Mouse (Mus musculus): ENCODE measurements at regions not wholly inside any gene's neighbourhood (a gene's known extent, or its start where the extent isn't known, plus 50 kb on each side); places are given as distances from the start of the nearest gene placed in this dataset.

GRCm38 (mm10) chr10:45763160-45763955, 185.7 kb downstream of the Hace1 start:
- H3K36me3 ChIP-seq (ENCODE audit: insufficient read depth, low read length) = no peaks in the 10 kb centered on the region
- H3K4me3 ChIP-seq (replicated peaks; ENCODE audit: low read depth, low read length) = no peak overlapping the region
- DNase-seq (ENCODE audit: low spot score) = peak; percentile 13
- 75% methylated on average over 10 of the region's 10 CpGs for WGBS
- no peaks in the 10 kb centered on the region for H3K4me1 ChIP-seq (replicated peaks; ENCODE audit: insufficient read depth, low read length)
- no peak overlapping the region for H3K9ac ChIP-seq (ENCODE audit: low read depth, low read length)
- no peak overlapping the region for H3K4me2 ChIP-seq (ENCODE audit: low read length)
- ATAC-seq (replicated peaks; ENCODE audit: low FRiP score, low read depth) = no peak
- no peaks in the 10 kb centered on the region for H3K9me3 ChIP-seq (replicated peaks; ENCODE audit: low read length)
- no peaks in the 10 kb centered on the region for H3K27me3 ChIP-seq (ENCODE audit: insufficient read depth, low read length)
- no peak for TF ChIP-seq CTCF (IDR thresholded peaks at IDR 0.05; ENCODE audit: low read depth)
- H3K27ac ChIP-seq = no peak overlapping the region

- TF ChIP-seq CTCF (IDR thresholded peaks at IDR 0.05; ENCODE audit: low read depth) = no peak
- ATAC-seq (replicated peaks; ENCODE audit: low FRiP score, low read depth) = no peak
- H3K36me3 ChIP-seq (ENCODE audit: insufficient read depth, low read length) = no peaks in the 10 kb centered on the region
- H3K27ac ChIP-seq = no peak overlapping the region
- peaks cover 6% of the 10 kb centered on the region; the same call in 1 of the 2 replicates for H3K4me1 ChIP-seq (replicated peaks; ENCODE audit: insufficient read depth, low read length)
- no peak overlapping the region for H3K4me2 ChIP-seq (ENCODE audit: low read length)
- no peaks in the 10 kb centered on the region for H3K27me3 ChIP-seq (ENCODE audit: insufficient read depth, low read length)
- 27% methylated on average over 6 of the region's 6 CpGs for WGBS
- H3K9me3 ChIP-seq (replicated peaks; ENCODE audit: low read length) = no peaks in the 10 kb centered on the region
- no peak overlapping the region for H3K4me3 ChIP-seq (replicated peaks; ENCODE audit: low read depth, low read length)
- no peak overlapping the region for H3K9ac ChIP-seq (ENCODE audit: low read depth, low read length)
- DNase-seq (ENCODE audit: low spot score) = no peak
Observed at GRCm38 (mm10) chr10:45779720-45780119, 202.1 kb downstream of the Hace1 start.

GRCm38 (mm10) chr10:45783026-45783425, 205.4 kb downstream of the Hace1 start:
- H3K27ac ChIP-seq = no peak overlapping the region
- H3K9me3 ChIP-seq (replicated peaks; ENCODE audit: low read length) = no peaks in the 10 kb centered on the region
- 59% methylated on average over 5 of the region's 5 CpGs for WGBS
- no peak overlapping the region for H3K4me3 ChIP-seq (replicated peaks; ENCODE audit: low read depth, low read length)
- H3K9ac ChIP-seq (ENCODE audit: low read depth, low read length) = no peak overlapping the region
- H3K4me1 ChIP-seq (replicated peaks; ENCODE audit: insufficient read depth, low read length) = peaks cover 6% of the 10 kb centered on the region; the same call in 1 of the 2 replicates
- no peak overlapping the region for H3K4me2 ChIP-seq (ENCODE audit: low read length)
- no peaks in the 10 kb centered on the region for H3K36me3 ChIP-seq (ENCODE audit: insufficient read depth, low read length)
- DNase-seq (ENCODE audit: low spot score) = no peak
- no peak for TF ChIP-seq CTCF (IDR thresholded peaks at IDR 0.05; ENCODE audit: low read depth)
- no peak for ATAC-seq (replicated peaks; ENCODE audit: low FRiP score, low read depth)
- H3K27me3 ChIP-seq (ENCODE audit: insufficient read depth, low read length) = no peaks in the 10 kb centered on the region

GRCm38 (mm10) chr10:45783461-45784149, 206.0 kb downstream of the Hace1 start:
- 37% methylated on average over 11 of the region's 11 CpGs for WGBS

GRCm38 (mm10) chr10:45784150-45784479, 206.5 kb downstream of the Hace1 start:
- ATAC-seq (replicated peaks; ENCODE audit: low FRiP score, low read depth) (no peak), DNase-seq (ENCODE audit: low spot score) (no peak)
- no peak overlapping the region for H3K4me2 ChIP-seq (ENCODE audit: low read length)
- H3K4me1 ChIP-seq (replicated peaks; ENCODE audit: insufficient read depth, low read length) = peaks cover 6% of the 10 kb centered on the region; the same call in 1 of the 2 replicates
- H3K9me3 ChIP-seq (replicated peaks; ENCODE audit: low read length) = no peaks in the 10 kb centered on the region
- H3K4me3 ChIP-seq (replicated peaks; ENCODE audit: low read depth, low read length) = no peak overlapping the region
- H3K9ac ChIP-seq (ENCODE audit: low read depth, low read length) = no peak overlapping the region
- TF ChIP-seq CTCF (IDR thresholded peaks at IDR 0.05; ENCODE audit: low read depth) = no peak
- H3K27ac ChIP-seq = no peak overlapping the region
- H3K27me3 ChIP-seq (ENCODE audit: insufficient read depth, low read length) = no peaks in the 10 kb centered on the region
- no peaks in the 10 kb centered on the region for H3K36me3 ChIP-seq (ENCODE audit: insufficient read depth, low read length)
- WGBS = 35% methylated on average over 2 of the region's 2 CpGs

More at GRCm38 (mm10) chr10:45783461-45784149, 206.0 kb downstream of the Hace1 start:
- Histone ChIP-seq H3K4me3 (replicated peaks; ENCODE audit: low read depth, low read length) (no peak overlapping the region), H3K4me2 (ENCODE audit: low read length) (no peak overlapping the region), H3K27ac (no peak overlapping the region), H3K36me3 (ENCODE audit: insufficient read depth, low read length) (no peaks in the 10 kb centered on the region), H3K9me3 (replicated peaks; ENCODE audit: low read length) (no peaks in the 10 kb centered on the region), H3K4me1 (replicated peaks; ENCODE audit: insufficient read depth, low read length) (peaks cover 6% of the 10 kb centered on the region; the same call in 1 of the 2 replicates), H3K9ac (ENCODE audit: low read depth, low read length) (no peak overlapping the region), H3K27me3 (ENCODE audit: insufficient read depth, low read length) (no peaks in the 10 kb centered on the region)
- no peak for DNase-seq (ENCODE audit: low spot score)
- no peak for ATAC-seq (replicated peaks; ENCODE audit: low FRiP score, low read depth)
- TF ChIP-seq CTCF (IDR thresholded peaks at IDR 0.05; ENCODE audit: low read depth) = no peak

GRCm38 (mm10) chr10:45784575-45784974, 206.9 kb downstream of the Hace1 start:
- Histone ChIP-seq H3K4me2 (ENCODE audit: low read length) (no peak overlapping the region), H3K4me3 (replicated peaks; ENCODE audit: low read depth, low read length) (no peak overlapping the region), H3K36me3 (ENCODE audit: insufficient read depth, low read length) (no peaks in the 10 kb centered on the region), H3K9me3 (replicated peaks; ENCODE audit: low read length) (no peaks in the 10 kb centered on the region), H3K27me3 (ENCODE audit: insufficient read depth, low read length) (no peaks in the 10 kb centered on the region), H3K4me1 (replicated peaks; ENCODE audit: insufficient read depth, low read length) (peaks cover 4% of the 10 kb centered on the region; the same call in 1 of the 2 replicates), H3K27ac (no peak overlapping the region), H3K9ac (ENCODE audit: low read depth, low read length) (no peak overlapping the region)
- 92% methylated on average over 4 of the region's 4 CpGs for WGBS
- no peak for TF ChIP-seq CTCF (IDR thresholded peaks at IDR 0.05; ENCODE audit: low read depth)
- ATAC-seq (replicated peaks; ENCODE audit: low FRiP score, low read depth) (no peak), DNase-seq (ENCODE audit: low spot score) (no peak)
